Mouse (Mus musculus): ENCODE data around the gene Hs3st4.
A peak's percentile ranks its signal among the peaks of the same experiment; 100 is the strongest.

Gene Hs3st4

GRCm38 (mm10) chr7:123982461-123983038, at the start of gene Hs3st4:
Gene Hs3st4, plus strand, starts transcription at chr7:123982869.
- DNase-seq (ENCODE audit: low spot score) = peak; percentile 15

GRCm38 (mm10) chr7:123946836-123947235, 35.8 kb upstream of the Hs3st4 start:
- no peak for DNase-seq (ENCODE audit: low spot score)

- DNase-seq (ENCODE audit: low spot score) = no peak
Measured at GRCm38 (mm10) chr7:123963021-123963420, 19.6 kb upstream of the Hs3st4 start.

GRCm38 (mm10) chr7:123964559-123965142, 18.0 kb upstream of the Hs3st4 start:
- DNase-seq (ENCODE audit: low spot score) = no peak

GRCm38 (mm10) chr7:123965515-123965914, 17.2 kb upstream of the Hs3st4 start:
- DNase-seq (ENCODE audit: low spot score) = no peak

- no peak for DNase-seq (ENCODE audit: low spot score)
Measured at GRCm38 (mm10) chr7:123975441-123975840, 7.2 kb upstream of the Hs3st4 start.

GRCm38 (mm10) chr7:123981435-123981834, 1.2 kb upstream of the Hs3st4 start:
- DNase-seq (ENCODE audit: low spot score) = no peak

GRCm38 (mm10) chr7:123982010-123982409, 659 bp upstream of the Hs3st4 start:
- DNase-seq (ENCODE audit: low spot score) = no peak

- DNase-seq (ENCODE audit: low spot score) = no peak
Measured at GRCm38 (mm10) chr7:123983177-123984046, 743 bp downstream of the Hs3st4 start.

- no peak for DNase-seq (ENCODE audit: low spot score)
Measured at GRCm38 (mm10) chr7:123992121-123992520, 9.5 kb downstream of the Hs3st4 start.

- no peak for DNase-seq (ENCODE audit: low spot score)
Measured at GRCm38 (mm10) chr7:123997266-123997665, 14.6 kb downstream of the Hs3st4 start.

- peak; percentile 28 for DNase-seq (ENCODE audit: low spot score)
Measured at GRCm38 (mm10) chr7:123998601-123999000, 15.9 kb downstream of the Hs3st4 start.

GRCm38 (mm10) chr7:124026908-124027307, 44.2 kb downstream of the Hs3st4 start:
- no peak for DNase-seq (ENCODE audit: low spot score)

- DNase-seq (ENCODE audit: low spot score) = no peak
Measured at GRCm38 (mm10) chr7:124032236-124032635, 49.6 kb downstream of the Hs3st4 start.

GRCm38 (mm10) chr7:124033332-124033731, 50.7 kb downstream of the Hs3st4 start:
- no peak for DNase-seq (ENCODE audit: low spot score)

- DNase-seq (ENCODE audit: low spot score) = no peak
Measured at GRCm38 (mm10) chr7:124037281-124037700, 54.6 kb downstream of the Hs3st4 start.

- DNase-seq (ENCODE audit: low spot score) = no peak
Measured at GRCm38 (mm10) chr7:124039142-124039541, 56.5 kb downstream of the Hs3st4 start.

GRCm38 (mm10) chr7:124047382-124047781, 64.7 kb downstream of the Hs3st4 start:
- DNase-seq (ENCODE audit: low spot score) = no peak

- DNase-seq (ENCODE audit: low spot score) = no peak
Measured at GRCm38 (mm10) chr7:124048971-124049370, 66.3 kb downstream of the Hs3st4 start.

GRCm38 (mm10) chr7:124050421-124050820, 67.8 kb downstream of the Hs3st4 start:
- no peak for DNase-seq (ENCODE audit: low spot score)

- no peak for DNase-seq (ENCODE audit: low spot score)
Measured at GRCm38 (mm10) chr7:124083741-124084140, 101.1 kb downstream of the Hs3st4 start.

GRCm38 (mm10) chr7:124129019-124129418, 146.3 kb downstream of the Hs3st4 start:
- DNase-seq (ENCODE audit: low spot score) = peak; percentile 46

- DNase-seq (ENCODE audit: low spot score) = peak; percentile 74
Measured at GRCm38 (mm10) chr7:124131312-124131711, 148.6 kb downstream of the Hs3st4 start.
